Mouse (Mus musculus): ENCODE measurements around the gene Epb41l4b. TPM values are rescaled to one million over a fixed set of nuclear protein-coding genes. Genes with fewer than 3 reads are reported as not detected.

Epb41l4b gene
- total and polyA plus RNA-seq, 2 experiments from 2014 or later, result 1.8 to 6.2 TPM

DNA sequence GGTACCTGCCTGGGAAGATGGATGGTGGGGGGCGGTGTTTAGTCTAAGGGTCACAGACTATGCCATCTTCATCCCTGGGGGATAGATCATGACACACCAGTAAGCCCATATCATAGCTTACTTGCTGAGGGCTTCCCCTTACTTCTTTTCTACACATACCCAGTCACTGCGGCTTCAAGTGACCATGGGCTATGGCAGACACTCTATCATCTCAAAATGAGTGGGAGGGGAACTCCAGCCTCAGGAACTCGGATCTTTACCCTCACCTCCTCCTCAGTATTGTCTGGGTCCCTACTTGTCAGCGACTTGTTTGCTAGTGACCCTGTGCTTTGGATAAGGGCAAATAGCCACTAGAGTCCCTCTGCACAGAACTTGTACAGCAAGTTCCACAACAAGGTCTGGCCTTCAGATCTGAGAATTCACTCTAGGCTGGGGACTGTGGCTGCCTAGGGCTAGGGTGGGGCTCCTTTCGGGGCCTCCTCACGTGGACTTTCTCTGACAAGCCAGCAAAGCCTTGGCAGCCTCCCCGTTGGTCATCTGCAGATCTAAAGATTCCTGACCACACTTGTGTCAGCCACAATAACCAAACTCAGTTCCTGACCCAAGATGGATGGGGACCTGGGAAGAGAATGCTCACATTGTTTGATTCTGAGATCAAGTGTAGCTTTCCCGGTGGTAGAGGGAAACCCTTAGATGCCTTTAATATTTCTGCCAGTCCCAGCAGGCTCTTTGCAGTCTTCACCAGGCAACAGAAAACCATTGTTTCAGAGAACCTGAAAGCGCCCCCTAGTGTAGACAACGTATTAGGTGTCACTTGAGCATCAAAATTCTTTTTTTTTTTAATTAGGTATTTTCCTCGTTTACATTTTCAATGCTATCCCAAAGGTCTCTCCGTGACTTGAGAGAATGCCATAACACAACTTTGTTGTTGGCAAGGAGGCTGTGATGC lies 24.0 kb upstream of the Epb41l4b start:
- TF ChIP-seq CTCF (IDR thresholded peaks at IDR 0.05; ENCODE audit: low read depth), result peak; percentile 30; the same call in 1 of the 2 replicates
- Histone ChIP-seq H3K27me3 (ENCODE audit: insufficient read depth, low read length) (no peaks in the 10 kb centered on the region), H3K9ac (no peak overlapping the region), H3K9me3 (ENCODE audit: low read length) (no peaks in the 10 kb centered on the region), H3K4me2 (ENCODE audit: low read depth) (no peak overlapping the region), H3K4me1 (ENCODE audit: insufficient read depth) (0 out of 2 replicates have a peak, but pooled peaks cover 4% of the 10 kb centered on the region), H3K4me3 (ENCODE audit: low read depth, low read length) (no peak overlapping the region), H3K27ac (ENCODE audit: low read depth, low read length) (no peak overlapping the region), H3K36me3 (ENCODE audit: insufficient read depth) (no peaks in the 10 kb centered on the region)
- no peak for ATAC-seq
- whole genome bisulfite sequencing, result 55% methylated on average over 12 of the region's 12 CpGs
- peak; percentile 24 for DNase-seq

DNA sequence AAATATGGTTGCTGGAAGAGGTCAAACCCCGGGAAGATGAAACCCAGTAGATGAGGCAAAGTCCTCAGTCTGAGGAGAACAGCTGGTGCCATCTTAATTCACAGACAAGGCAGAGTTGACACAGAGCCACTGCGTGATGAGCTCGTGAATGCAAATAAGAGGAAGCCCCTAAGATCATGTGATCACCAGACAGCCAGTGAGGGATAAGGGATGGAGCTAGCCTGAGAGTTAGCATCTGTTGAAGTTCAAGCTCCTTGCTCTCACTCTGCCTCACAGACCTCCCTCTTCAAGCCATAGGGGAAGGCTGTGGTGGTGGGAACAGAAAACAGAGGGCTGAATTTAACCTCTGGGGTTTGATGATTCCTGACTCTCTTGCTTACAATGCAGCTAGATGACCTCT lies 22.4 kb upstream of the Epb41l4b start:
- DNase-seq (no peak), ATAC-seq (no peak)
- Histone ChIP-seq H3K36me3 (ENCODE audit: insufficient read depth) (no peaks in the 10 kb centered on the region), H3K27ac (ENCODE audit: low read depth, low read length) (no peak overlapping the region), H3K9me3 (ENCODE audit: low read length) (no peaks in the 10 kb centered on the region), H3K4me2 (ENCODE audit: low read depth) (no peak overlapping the region), H3K27me3 (ENCODE audit: insufficient read depth, low read length) (no peaks in the 10 kb centered on the region), H3K4me3 (ENCODE audit: low read depth, low read length) (no peak overlapping the region), H3K9ac (no peak overlapping the region), H3K4me1 (ENCODE audit: insufficient read depth) (0 out of 2 replicates have a peak, but pooled peaks cover 4% of the 10 kb centered on the region)
- 62% methylated on average over 3 of the region's 3 CpGs for whole genome bisulfite sequencing
- no peak for TF ChIP-seq CTCF (IDR thresholded peaks at IDR 0.05; ENCODE audit: low read depth)

DNA sequence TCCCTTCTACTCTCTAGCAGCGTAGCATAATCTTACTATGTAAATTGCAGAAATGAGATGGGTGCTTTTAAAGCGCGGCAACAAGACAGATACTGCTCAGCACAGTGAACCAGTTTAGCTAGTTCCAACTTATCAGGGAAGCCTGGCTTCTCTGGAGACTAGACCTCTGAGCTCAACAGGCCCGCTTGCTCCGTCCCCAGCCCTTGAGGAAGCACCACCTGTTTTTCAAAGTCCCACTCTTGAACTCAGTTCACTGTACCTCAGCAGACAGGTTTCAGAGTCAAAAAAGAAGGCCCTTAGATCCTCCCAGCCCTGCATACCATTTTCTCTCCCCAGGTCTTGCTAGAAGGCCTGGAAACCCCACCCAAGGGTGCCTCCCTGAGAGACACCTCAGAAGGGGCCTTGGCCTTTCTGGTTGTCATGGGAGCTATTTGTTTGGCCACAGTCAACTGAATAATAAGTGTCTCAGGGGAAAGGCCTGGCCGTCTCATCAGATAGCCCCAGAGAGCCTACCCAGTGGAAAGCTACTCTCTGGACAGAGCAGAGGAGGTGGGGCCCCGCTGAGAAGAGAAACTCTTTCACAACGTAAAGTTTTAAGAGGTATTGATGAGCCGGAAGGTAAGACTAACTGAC lies 21.5 kb upstream of the Epb41l4b start:
- WGBS, result 91% methylated on average over 9 of the region's 9 CpGs
- ATAC-seq (no peak), DNase-seq (no peak)
- no peaks in the 10 kb centered on the region for H3K36me3 ChIP-seq (ENCODE audit: insufficient read depth)
- 0 out of 2 replicates have a peak, but pooled peaks cover 4% of the 10 kb centered on the region for H3K4me1 ChIP-seq (ENCODE audit: insufficient read depth)
- H3K9ac ChIP-seq, result no peak overlapping the region
- H3K4me3 ChIP-seq (ENCODE audit: low read depth, low read length), result no peak overlapping the region
- no peak for TF ChIP-seq CTCF (IDR thresholded peaks at IDR 0.05; ENCODE audit: low read depth)
- no peak overlapping the region for H3K4me2 ChIP-seq (ENCODE audit: low read depth)
- H3K27me3 ChIP-seq (ENCODE audit: insufficient read depth, low read length), result no peaks in the 10 kb centered on the region
- H3K27ac ChIP-seq (ENCODE audit: low read depth, low read length), result no peak overlapping the region
- no peaks in the 10 kb centered on the region for H3K9me3 ChIP-seq (ENCODE audit: low read length)

GRCm38 (mm10) chr4:57162789-57163722 lies 19.8 kb upstream of the Epb41l4b start:
- Histone ChIP-seq H3K27ac (ENCODE audit: low read depth, low read length) (no peak overlapping the region), H3K27me3 (ENCODE audit: insufficient read depth, low read length) (no peaks in the 10 kb centered on the region), H3K4me3 (ENCODE audit: low read depth, low read length) (no peak overlapping the region), H3K4me2 (ENCODE audit: low read depth) (no peak overlapping the region), H3K9ac (no peak overlapping the region), H3K4me1 (ENCODE audit: insufficient read depth) (0 out of 2 replicates have a peak, but pooled peaks cover 4% of the 10 kb centered on the region), H3K36me3 (ENCODE audit: insufficient read depth) (no peaks in the 10 kb centered on the region), H3K9me3 (ENCODE audit: low read length) (no peaks in the 10 kb centered on the region)
- 11% methylated on average over 10 of the region's 10 CpGs for WGBS
- DNase-seq (peak; percentile 43), ATAC-seq (peak; percentile 76)
- no peak for TF ChIP-seq CTCF (IDR thresholded peaks at IDR 0.05; ENCODE audit: low read depth)

DNA sequence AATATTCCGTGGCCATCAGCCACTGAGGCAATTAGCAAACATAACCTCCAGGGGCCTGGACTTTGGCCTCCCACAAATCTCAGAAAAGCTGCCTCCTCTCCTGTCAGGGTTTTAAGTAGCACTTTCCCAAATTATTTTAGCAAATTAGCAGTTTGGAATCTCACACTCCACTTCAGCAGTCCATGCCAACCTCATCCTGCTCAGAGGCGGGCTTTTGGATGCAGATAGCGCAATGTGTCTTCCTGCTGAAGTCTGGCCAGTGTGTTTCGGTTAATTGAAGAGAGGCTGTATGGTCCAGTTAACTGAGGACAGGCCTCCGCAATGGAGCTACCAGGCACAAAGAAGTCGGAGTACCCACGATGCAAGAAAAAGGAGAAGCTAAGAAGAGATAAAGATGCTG lies 17.3 kb upstream of the Epb41l4b start:
- H3K4me2 ChIP-seq (ENCODE audit: low read depth), result no peak overlapping the region
- H3K9me3 ChIP-seq (ENCODE audit: low read length), result no peaks in the 10 kb centered on the region
- no peak overlapping the region for H3K4me3 ChIP-seq (ENCODE audit: low read depth, low read length)
- DNase-seq, result peak; percentile 17
- H3K27me3 ChIP-seq (ENCODE audit: insufficient read depth, low read length), result no peaks in the 10 kb centered on the region
- TF ChIP-seq CTCF (IDR thresholded peaks at IDR 0.05; ENCODE audit: low read depth), result no peak
- H3K9ac ChIP-seq, result no peak overlapping the region
- no peak overlapping the region for H3K27ac ChIP-seq (ENCODE audit: low read depth, low read length)
- no peaks in the 10 kb centered on the region for H3K36me3 ChIP-seq (ENCODE audit: insufficient read depth)
- 0 out of 2 replicates have a peak, but pooled peaks cover 4% of the 10 kb centered on the region for H3K4me1 ChIP-seq (ENCODE audit: insufficient read depth)
- no peak for ATAC-seq
- 62% methylated on average over 7 of the region's 7 CpGs for WGBS

DNA sequence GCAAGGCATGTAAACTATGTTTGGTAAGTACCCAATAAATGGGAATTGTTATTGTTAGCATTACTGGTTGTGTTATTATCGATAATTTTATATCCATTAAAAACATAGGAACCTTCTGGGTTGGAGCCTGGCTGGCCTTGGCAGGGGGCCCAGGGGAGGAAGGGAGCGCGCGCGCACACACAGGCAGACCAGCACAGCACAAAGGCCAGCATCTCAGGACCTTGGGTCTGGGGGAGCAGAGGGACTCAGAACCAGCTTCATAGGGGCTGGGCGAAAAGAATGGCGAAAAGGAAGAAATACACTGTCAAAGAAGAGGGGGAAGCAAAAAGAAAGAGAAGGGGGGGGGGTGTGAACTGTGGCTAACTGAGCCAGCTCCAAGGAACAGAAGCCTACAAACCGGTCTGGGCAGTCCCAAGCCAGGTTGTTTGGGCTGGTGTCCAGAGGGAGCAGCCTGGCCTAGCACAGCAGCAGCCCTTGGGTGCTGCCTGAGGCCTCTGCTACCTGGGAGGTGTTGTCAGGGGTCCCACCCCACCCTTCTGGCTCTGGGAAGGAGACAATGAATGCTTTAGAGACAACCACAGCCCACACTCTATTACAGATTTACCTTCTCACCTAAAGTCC lies 13.4 kb upstream of the Epb41l4b start:
- H3K27me3 ChIP-seq (ENCODE audit: insufficient read depth, low read length), result no peaks in the 10 kb centered on the region
- no peak for DNase-seq
- no peak overlapping the region for H3K27ac ChIP-seq (ENCODE audit: low read depth, low read length)
- no peak overlapping the region for H3K9ac ChIP-seq
- no peaks in the 10 kb centered on the region for H3K36me3 ChIP-seq (ENCODE audit: insufficient read depth)
- H3K4me2 ChIP-seq (ENCODE audit: low read depth), result no peak overlapping the region
- no peaks in the 10 kb centered on the region for H3K4me1 ChIP-seq (ENCODE audit: insufficient read depth)
- TF ChIP-seq CTCF (IDR thresholded peaks at IDR 0.05; ENCODE audit: low read depth), result no peak
- no peak overlapping the region for H3K4me3 ChIP-seq (ENCODE audit: low read depth, low read length)
- WGBS, result 64% methylated on average over 8 of the region's 8 CpGs
- ATAC-seq, result no peak
- no peaks in the 10 kb centered on the region for H3K9me3 ChIP-seq (ENCODE audit: low read length)

All from forebrain, postnatal 0 days (tissue).